Mouse (Mus musculus) heart, adult 2 months (tissue): ENCODE data around the gene Magt1. TPM values are rescaled to one million over a fixed set of nuclear protein-coding genes. Genes with fewer than 3 reads are reported as not detected.

Experiments
- DNase-seq, 2 experiments: peaks; one replicate each; pipeline ENCODE4 v3.0.0; 2021
- H3K27ac ChIP-seq: fragments of 200-600 bp; 2 replicates; pipeline ENCODE4 v1.8.1; 2022
- H3K27me3 ChIP-seq: fragments of 200-500 bp; 2 replicates; pipeline ENCODE4 v1.6.1; 2012; ENCODE audit warnings: mild to moderate bottlenecking, low read length, inconsistent platforms, mixed read lengths; ENCODE audit not compliant: control insufficient read depth, insufficient read depth
- H3K36me3 ChIP-seq: fragments of 200-500 bp; 2 replicates; pipeline ENCODE4 v1.6.1; 2012; ENCODE audit warnings: low read length, inconsistent platforms; ENCODE audit not compliant: control insufficient read depth, insufficient read depth
- H3K4me1 ChIP-seq: fragments of 200-500 bp; 2 replicates; pipeline ENCODE4 v1.6.1; 2011; ENCODE audit warnings: low read length; ENCODE audit not compliant: control insufficient read depth, insufficient read depth
- H3K4me3 ChIP-seq: fragments of 200-600 bp; 2 replicates; pipeline ENCODE4 v1.8.1; 2022
- H3K79me2 ChIP-seq: fragments of 200-500 bp; replicated peaks from 2 replicates; pipeline ENCODE4 v1.6.1; 2012; ENCODE audit warnings: mild to moderate bottlenecking, inconsistent platforms, low read length, moderate library complexity, mixed read lengths; ENCODE audit not compliant: control insufficient read depth, insufficient read depth
- H3K9ac ChIP-seq: fragments of 200-500 bp; 2 replicates; pipeline ENCODE4 v1.6.1; 2012; ENCODE audit warnings: low read depth, mild to moderate bottlenecking, control low read depth, inconsistent platforms, low read length, mixed read lengths
- CTCF ChIP-seq: fragments of 200-600 bp; IDR thresholded peaks from 2 replicates; pipeline ENCODE4 v1.8.1; 2022; ENCODE audit warnings: antibody characterized with exemption, mild to moderate bottlenecking, moderate library complexity
- EP300 ChIP-seq: fragments of 200-500 bp; IDR thresholded peaks from 2 replicates; pipeline ENCODE4 v1.6.1; 2011; ENCODE audit warnings: low read depth, low read length, control low read depth; ENCODE audit not compliant: insufficient read depth
- POLR2A ChIP-seq: fragments of 200-500 bp; IDR thresholded peaks from 2 replicates; pipeline ENCODE4 v1.6.1; 2011; ENCODE audit warnings: mild to moderate bottlenecking, low read depth, low read length, control low read depth; ENCODE audit not compliant: insufficient read depth
- WGBS: fragments of 180-500 bp; shearing (Covaris S2); methylation state at CpG from one replicate; pipeline ENCODE4 v1.1.7; 2018; 5-methylcytosine and 5-hydroxymethylcytosine counted together
- intact Hi-C: fragments of 180-260 bp; cut with DNase I; formaldehyde crosslinking; loops from one replicate; pipeline ENCODE4 v1.15.1; 2025
- polyA plus RNA-seq: library from polyadenylated mRNA; depleted of rRNA; stranded (reverse); fragments of >200 nt; gene quantifications from 2 replicates; pipeline ENCODE4 v1.2.3, GENCODE M21; 2012
- total RNA-seq, 2 experiments: library from RNA; stranded (reverse); gene quantifications; 2 replicates each; pipeline ENCODE4 v1.2.3; 2021

Gene Magt1
- total and polyA plus RNA-seq, 3 experiments = 6.6 to 58.3 (median 44.0) TPM

- Histone ChIP-seq H3K4me3 (no peak overlapping the region), H3K27ac (no peak overlapping the region), H3K36me3 (no peaks in the 10 kb centered on the region), H3K9ac (no peak overlapping the region), H3K4me1 (no peaks in the 10 kb centered on the region; the same call in 1 of the 2 replicates), H3K27me3 (no peaks in the 10 kb centered on the region), H3K79me2 (peaks cover 1% of the 10 kb centered on the region; the same call in 1 of the 2 replicates)
- intact Hi-C loops = no loop called here
- no peak for TF ChIP-seq POLR2A
- TF ChIP-seq CTCF = no peak
- no peak for TF ChIP-seq EP300
- DNase-seq = no peak
- 65% methylated on average over 3 of the region's 3 CpGs for WGBS
These were observed 25.6 kb upstream of the Magt1 start for GRCm38 (mm10) chrX:106037185-106037752.

- Histone ChIP-seq H3K27me3 (no peaks in the 10 kb centered on the region), H3K4me1 (no peaks in the 10 kb centered on the region; the same call in 1 of the 2 replicates), H3K36me3 (no peaks in the 10 kb centered on the region), H3K4me3 (no peak overlapping the region), H3K9ac (no peak overlapping the region), H3K79me2 (peaks cover 1% of the 10 kb centered on the region; the same call in 1 of the 2 replicates), H3K27ac (no peak overlapping the region)
- TF ChIP-seq EP300 = no peak
- no peak for TF ChIP-seq CTCF
- no peak for TF ChIP-seq POLR2A
- no peak for DNase-seq
- WGBS = 48% methylated on average over 2 of the region's 2 CpGs
- intact Hi-C loops = no loop called here
These were observed 24.0 kb upstream of the Magt1 start for GRCm38 (mm10) chrX:106035727-106036126.

- H3K4me3 ChIP-seq = no peak overlapping the region
- H3K27ac ChIP-seq = no peak overlapping the region
- no peak for TF ChIP-seq CTCF
- no peak for TF ChIP-seq POLR2A
- TF ChIP-seq EP300 = no peak
- no peaks in the 10 kb centered on the region for H3K4me1 ChIP-seq
- no peak for DNase-seq
- H3K79me2 ChIP-seq = no peaks in the 10 kb centered on the region; the same call in 1 of the 2 replicates
- H3K9ac ChIP-seq = no peak overlapping the region
- intact Hi-C loops = no loop called here
- H3K27me3 ChIP-seq = no peaks in the 10 kb centered on the region
- H3K36me3 ChIP-seq = no peaks in the 10 kb centered on the region
These were observed 19.4 kb upstream of the Magt1 start for GRCm38 (mm10) chrX:106031124-106031523.

- Histone ChIP-seq H3K27me3 (no peaks in the 10 kb centered on the region), H3K27ac (no peak overlapping the region), H3K9ac (no peak overlapping the region), H3K4me3 (no peak overlapping the region), H3K4me1 (no peaks in the 10 kb centered on the region), H3K36me3 (no peaks in the 10 kb centered on the region), H3K79me2 (no peaks in the 10 kb centered on the region; the same call in 1 of the 2 replicates)
- DNase-seq = no peak
- WGBS = 70% methylated on average over 5 of the region's 5 CpGs
- intact Hi-C loops = no loop called here
- no peak for TF ChIP-seq EP300
These were observed 18.5 kb upstream of the Magt1 start for GRCm38 (mm10) chrX:106030176-106030575.

- no peaks in the 10 kb centered on the region for H3K4me1 ChIP-seq
- DNase-seq = no peak
- no peaks in the 10 kb centered on the region for H3K27me3 ChIP-seq
- TF ChIP-seq CTCF (no peak), POLR2A (no peak)
- intact Hi-C loops = loop anchor here (1.0 to 5.0 kb wide), 3 partner anchors 60 to 160 kb away; partner anchors contain the start of gene Pgk1
- H3K79me2 ChIP-seq = no peaks in the 10 kb centered on the region; the same call in 1 of the 2 replicates
- peak overlapping the region; percentile 89 for H3K27ac ChIP-seq
- peak overlapping the region; percentile 64 for H3K4me3 ChIP-seq
- WGBS = 13% methylated on average over 8 of the region's 8 CpGs
- H3K36me3 ChIP-seq = no peaks in the 10 kb centered on the region
- peak overlapping the region; percentile 76 for H3K9ac ChIP-seq
These were observed 15.6 kb upstream of the Magt1 start for GRCm38 (mm10) chrX:106027343-106027674.

GRCm38 (mm10) chrX:106026418-106027342 is 15.0 kb upstream of the Magt1 start, which contains the start of gene Atp7a:
Atp7a (plus strand) TSS chrX:106027276.
- peak; percentile 89 to 94 for DNase-seq
- no peaks in the 10 kb centered on the region for H3K4me1 ChIP-seq
- H3K4me3 ChIP-seq = peak within 1 kb of the TSS; percentile 64
- intact Hi-C loops = loop anchor here (1.0 to 5.0 kb wide), 4 partner anchors 61 to 161 kb away; partner anchors contain the start of gene Pgk1
- no peaks in the 10 kb centered on the region for H3K79me2 ChIP-seq
- no peaks in the 10 kb centered on the region for H3K27me3 ChIP-seq
- TF ChIP-seq EP300 (peak; percentile 34; the same call in 1 of the 2 replicates), CTCF (peak; percentile 71), POLR2A (peak; percentile 93)
- peak within 1 kb of the TSS; percentile 89 for H3K27ac ChIP-seq
- 13% methylated on average over 36 of the region's 36 CpGs for WGBS
- peak within 1 kb of the TSS; percentile 76 for H3K9ac ChIP-seq
- H3K36me3 ChIP-seq = no peaks in the 10 kb centered on the region
